In the genomic region with DNA sequence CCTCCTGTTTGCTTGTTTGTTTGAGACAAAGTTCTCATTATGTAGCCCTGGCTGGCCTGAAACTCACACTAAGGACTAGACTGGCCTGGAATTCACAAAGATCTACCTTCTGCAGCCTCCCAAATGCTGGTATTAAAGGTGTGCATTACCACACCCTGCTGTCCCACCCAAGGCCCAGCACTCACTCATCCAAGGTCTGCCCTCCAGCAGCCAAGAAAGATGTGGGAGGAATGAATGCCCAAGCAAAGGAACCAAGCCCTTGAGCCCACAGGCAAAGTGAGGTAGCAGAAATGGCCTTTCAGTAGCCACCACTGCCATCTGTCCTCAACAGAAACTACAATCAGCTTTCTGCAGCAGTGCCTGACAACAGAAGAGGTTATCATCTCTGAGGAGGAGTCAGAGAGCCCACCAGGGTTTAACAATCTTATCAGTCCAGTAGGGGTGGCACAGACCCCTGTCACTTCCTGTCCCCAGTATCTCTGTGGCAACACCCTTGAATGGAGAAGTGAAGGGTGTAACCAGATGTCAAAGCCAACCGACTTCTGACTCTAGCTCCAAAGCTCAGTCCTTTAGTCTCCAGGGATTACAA, we compare ENCODE assay signal across 15 mouse cellular contexts. TPM values are rescaled to one million over a fixed set of nuclear protein-coding genes. Genes with fewer than 3 reads are reported as not detected.
DNase-seq lines count a peak whose midpoint lies in the region; ATAC-seq and TF ChIP-seq lines count a peak whose summit lies in the region.
"Had no signal": no experiment of that assay in that cellular context is flagged by ENCODE, and none has a peak within 500 bp of the region (broad histone marks: within the 10 kb centered on the region; RNA-seq: fewer than 3 reads in every experiment).

No protein-coding gene starts in this region.

- no peak for TF ChIP-seq CTCF in bone marrow, adult 2 months (IDR thresholded peaks at IDR 0.05; ENCODE audit: control insufficient read depth, insufficient read depth, low read length)

- H3K36me3 ChIP-seq in heart, embryonic 13.5 days = no peaks in the 10 kb centered on the region
- peaks cover 6% of the 10 kb centered on the region for H3K36me3 ChIP-seq in megakaryocyte, embryonic 14.5 days (replicated peaks; ENCODE audit: low read length)
- H3K36me3 ChIP-seq: lung, embryonic 15.5 days had no signal

- H3K4me2 ChIP-seq in heart, embryonic 13.5 days = peak overlapping the region; percentile 24; the same call in 1 of the 2 replicates
- H3K4me2 ChIP-seq: lung, embryonic 15.5 days had no signal

- intact Hi-C loops in heart, postnatal 25 days (cut with DNase I) = no loop called here

- H3K27me3 ChIP-seq in heart, embryonic 13.5 days (replicated peaks) = no peaks in the 10 kb centered on the region
- no peaks in the 10 kb centered on the region for H3K27me3 ChIP-seq in megakaryocyte, embryonic 14.5 days (replicated peaks)
- H3K27me3 ChIP-seq: lung, embryonic 15.5 days; Patski had no signal

- no peaks in the 10 kb centered on the region for H3K9me3 ChIP-seq in heart, embryonic 13.5 days
- H3K9me3 ChIP-seq in megakaryocyte, embryonic 14.5 days = no peaks in the 10 kb centered on the region
- H3K9me3 ChIP-seq: lung, embryonic 15.5 days had no signal

- ATAC-seq in heart, embryonic 13.5 days (ENCODE audit: extremely low read depth, insufficient number of reproducible peaks, low FRiP score, low TSS enrichment) = no peak
- ATAC-seq in hematopoietic stem cell, adult 5-6 weeks (replicated peaks in 1 of 2; ENCODE audit: insufficient read depth in 1 of 2, low FRiP score in 2 of 2, low TSS enrichment in 1 of 2, low read depth in 1 of 2, poor library complexity in 2 of 2, severe bottlenecking in 2 of 2) = peak; percentile 74
- ATAC-seq: CD4-positive, CD25-positive, alpha-beta regulatory T cell, adult 4 months; hindbrain, embryonic 16.5 days; midbrain, embryonic 16.5 days; Patski had no signal

- DNase-seq in heart, postnatal 25 days (ENCODE audit: low spot score) = no peak
- no peak for DNase-seq in gastrocnemius, postnatal 10 days
- DNase-seq in cerebellum, adult 11-12 months = no peak
- DNase-seq in right cerebral cortex, postnatal 36 days (ENCODE audit: low spot score in 2 of 2) = no peak
- DNase-seq: kidney, adult 9 months; thymus, postnatal 36 days had no signal

- H3K9ac ChIP-seq in heart, embryonic 13.5 days = no peak overlapping the region
- H3K9ac ChIP-seq: lung, embryonic 15.5 days had no signal

- WGBS in heart, embryonic 13.5 days = 0% methylated on average over 1 of the region's 1 CpGs
- WGBS in bone marrow, adult 2 months = 3% methylated on average over 1 of the region's 1 CpGs

- no peak for TF ChIP-seq POLR2A in bone marrow, adult 2 months (IDR thresholded peaks at IDR 0.05; ENCODE audit: borderline replicate concordance, control insufficient read depth, low read depth, low read length)

- peaks cover 9% of the 10 kb centered on the region for H3K4me1 ChIP-seq in heart, embryonic 13.5 days
- H3K4me1 ChIP-seq in bone marrow, adult 2 months (ENCODE audit: control insufficient read depth, insufficient read depth, low read length) = peaks cover 6% of the 10 kb centered on the region
- H3K4me1 ChIP-seq in megakaryocyte, embryonic 14.5 days = peaks cover 57% of the 10 kb centered on the region
- H3K4me1 ChIP-seq: lung, embryonic 15.5 days had no signal

- no peak overlapping the region for H3K4me3 ChIP-seq in heart, embryonic 13.5 days
- peak overlapping the region; percentile 1 for H3K4me3 ChIP-seq in bone marrow, adult 2 months (replicated peaks; ENCODE audit: control insufficient read depth, low read depth, low read length)
- H3K4me3 ChIP-seq in megakaryocyte, embryonic 14.5 days (replicated peaks) = peak overlapping the region; percentile 88
- H3K4me3 ChIP-seq: lung, embryonic 15.5 days had no signal

- peak overlapping the region; percentile 12; the same call in 1 of the 2 replicates for H3K27ac ChIP-seq in heart, embryonic 13.5 days (replicated peaks)
- peak overlapping the region; percentile 75 for H3K27ac ChIP-seq in bone marrow, adult 2 months (ENCODE audit: control insufficient read depth, insufficient read depth, low read depth, low read length, poor library complexity)
- H3K27ac ChIP-seq: lung, embryonic 15.5 days had no signal

RNA-seq across cellular contexts. Expression of a gene that starts 5.0 kb away (rescaled TPM):
- 127 and 141 TPM in 2 replicates for polyA plus RNA-seq in heart, embryonic 13.5 days (2015; fragmentation: Nextera tagmentation; extraction: Ambion mirVana)
- 100 to 1,000 TPM; 108 to 112 TPM for total RNA-seq in heart, postnatal 25 days (2021)
- polyA plus RNA-seq in bone marrow, adult 2 months (2011; ENCODE audit: insufficient read depth, insufficient read length, low replicate concordance, missing spikeins) = 286 and 446 TPM in 2 replicates
- total RNA-seq in hematopoietic stem cell, adult 5-6 weeks (2017) = 274 and 430 TPM in 2 replicates
- polyA plus RNA-seq in megakaryocyte, embryonic 14.5 days (2012; ENCODE audit: insufficient read depth, low replicate concordance) = 140 and 1,011 TPM in 2 replicates
- total RNA-seq in gastrocnemius, postnatal 10 days (2021) = 100 to 1,000 TPM; 192 to 197 TPM

RNA-seq across cellular contexts. Expression of a gene that starts 15.7 kb away (rescaled TPM):
- polyA plus RNA-seq in heart, embryonic 13.5 days (2015; fragmentation: Nextera tagmentation; extraction: Ambion mirVana) = 9.7 and 11.7 TPM in 2 replicates
- 10 to 100 TPM; 48.3 to 50.7 TPM for total RNA-seq in heart, postnatal 25 days (2021)
- 30.5 and 56.5 TPM in 2 replicates for polyA plus RNA-seq in bone marrow, adult 2 months (2011; ENCODE audit: insufficient read depth, insufficient read length, low replicate concordance, missing spikeins)
- total RNA-seq in hematopoietic stem cell, adult 5-6 weeks (2017) = 35.7 and 40.0 TPM in 2 replicates
- 62.4 and 99.1 TPM in 2 replicates for polyA plus RNA-seq in megakaryocyte, embryonic 14.5 days (2012; ENCODE audit: insufficient read depth, low replicate concordance)
- 10 to 100 TPM; 44.2 to 47.7 TPM for total RNA-seq in gastrocnemius, postnatal 10 days (2021)

RNA-seq across cellular contexts. Expression of a gene that starts 18.2 kb away (rescaled TPM):
- 55.0 and 57.2 TPM in 2 replicates for polyA plus RNA-seq in heart, embryonic 13.5 days (2015; fragmentation: Nextera tagmentation; extraction: Ambion mirVana)
- 10 to 100 TPM; 68.3 to 70.1 TPM for total RNA-seq in heart, postnatal 25 days (2021)
- polyA plus RNA-seq in bone marrow, adult 2 months (2011; ENCODE audit: insufficient read depth, insufficient read length, low replicate concordance, missing spikeins) = 98.1 and 217 TPM in 2 replicates
- total RNA-seq in hematopoietic stem cell, adult 5-6 weeks (2017) = 85.4 and 172 TPM in 2 replicates
- polyA plus RNA-seq in megakaryocyte, embryonic 14.5 days (2012; ENCODE audit: insufficient read depth, low replicate concordance) = 3.1 and 14.1 TPM in 2 replicates
- total RNA-seq in gastrocnemius, postnatal 10 days (2021) = 10 to 100 TPM; 47.3 to 55.6 TPM

RNA-seq across cellular contexts. Expression of a gene that starts 29.0 kb away (rescaled TPM):
- 28.9 and 30.1 TPM in 2 replicates for polyA plus RNA-seq in heart, embryonic 13.5 days (2015; fragmentation: Nextera tagmentation; extraction: Ambion mirVana)
- total RNA-seq in heart, postnatal 25 days (2021) = 10 to 100 TPM; 12.1 to 12.4 TPM
- 16.4 and 18.4 TPM in 2 replicates for polyA plus RNA-seq in bone marrow, adult 2 months (2011; ENCODE audit: insufficient read depth, insufficient read length, low replicate concordance, missing spikeins)
- 52.1 and 61.4 TPM in 2 replicates for total RNA-seq in hematopoietic stem cell, adult 5-6 weeks (2017)
- polyA plus RNA-seq in megakaryocyte, embryonic 14.5 days (2012; ENCODE audit: insufficient read depth, low replicate concordance) = 2.9 and 3.6 TPM in 2 replicates
- 10 to 100 TPM; 10.7 to 15.0 TPM for total RNA-seq in gastrocnemius, postnatal 10 days (2021)

RNA-seq across cellular contexts. Expression of a gene that starts 29.4 kb away (rescaled TPM):
- 13.4 and 16.0 TPM in 2 replicates for polyA plus RNA-seq in heart, embryonic 13.5 days (2015; fragmentation: Nextera tagmentation; extraction: Ambion mirVana)
- total RNA-seq in heart, postnatal 25 days (2021) = 1 to 10 TPM; 6.0 to 6.1 TPM
- 16.2 and 27.7 TPM in 2 replicates for polyA plus RNA-seq in bone marrow, adult 2 months (2011; ENCODE audit: insufficient read depth, insufficient read length, low replicate concordance, missing spikeins)
- 15.7 and 15.9 TPM in 2 replicates for total RNA-seq in hematopoietic stem cell, adult 5-6 weeks (2017)
- 13.9 and 14.0 TPM in 2 replicates for polyA plus RNA-seq in megakaryocyte, embryonic 14.5 days (2012; ENCODE audit: insufficient read depth, low replicate concordance)
- total RNA-seq in gastrocnemius, postnatal 10 days (2021) = 1 to 10 TPM; 4.8 to 7.0 TPM
